Mouse (Mus musculus): Measurements from ENCODE around the gene Spice1.

The Spice1 gene

GRCm38 (mm10) chr16:44375459-44375858 is 28.5 kb downstream of the Spice1 start:
- DNase-seq (ENCODE audit: low read depth) = no peak

DNA sequence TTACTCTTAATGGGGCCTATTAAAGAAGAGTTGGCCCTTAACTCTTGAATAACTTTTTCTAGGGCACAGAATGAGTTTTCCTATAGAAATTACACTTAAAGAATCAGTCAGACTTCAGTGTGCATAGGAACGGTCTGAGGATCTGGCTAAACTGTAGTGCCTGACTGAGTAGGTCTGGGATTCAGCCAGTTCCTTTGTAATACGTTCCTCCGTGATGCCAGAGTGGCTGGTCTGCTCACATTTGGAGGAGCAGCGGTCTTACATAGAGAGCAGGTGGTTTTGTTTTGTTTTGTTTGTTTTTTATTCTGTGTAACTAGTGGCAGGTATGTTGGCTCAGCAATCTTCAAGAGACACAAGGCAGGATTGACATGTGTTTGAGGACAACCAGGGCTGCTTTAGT is 33.1 kb downstream of the Spice1 start:
- DNase-seq (ENCODE audit: low read depth) = no peak

DNA sequence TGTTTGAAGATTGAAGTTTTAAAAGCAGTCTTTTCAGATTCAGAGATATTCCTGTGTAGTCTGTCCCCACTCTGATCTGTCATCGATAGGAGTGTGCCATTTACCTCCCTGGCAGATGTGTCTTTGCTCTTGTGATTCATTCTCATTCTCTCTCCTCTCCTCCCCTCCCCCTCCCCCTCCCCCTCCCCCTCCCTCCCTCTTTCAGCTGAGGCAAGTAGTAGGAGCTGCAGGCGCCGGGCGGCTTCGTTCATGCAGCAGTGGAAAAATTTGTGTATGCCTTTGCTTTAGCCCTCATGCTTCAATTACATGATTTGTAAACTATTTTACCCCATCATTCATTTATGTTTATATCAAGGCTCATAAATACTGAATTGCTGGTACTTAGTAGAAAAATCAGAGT is 34.7 kb downstream of the Spice1 start:
- no peak for DNase-seq (ENCODE audit: low read depth)

- no peak for DNase-seq (ENCODE audit: low read depth)
These were observed 36.6 kb downstream of the Spice1 start for GRCm38 (mm10) chr16:44383549-44383948.

DNA sequence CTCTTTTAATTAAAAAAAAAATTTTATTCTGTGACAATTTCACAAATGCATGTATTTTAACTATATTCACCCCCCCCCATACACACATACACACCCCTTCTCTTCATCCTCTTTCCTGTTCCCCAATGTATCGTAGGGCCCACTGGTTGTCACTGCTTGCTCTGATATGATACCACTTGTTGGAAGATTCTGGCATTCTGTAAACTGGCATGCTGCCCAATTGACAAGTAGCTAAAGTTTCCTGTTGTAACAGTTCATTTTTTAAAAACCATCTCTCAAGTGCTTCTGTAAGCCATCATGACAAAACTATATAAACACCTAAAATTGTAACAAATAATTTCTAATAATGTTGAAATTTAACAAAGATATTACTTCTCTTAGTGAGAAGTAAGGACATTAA is 37.3 kb downstream of the Spice1 start:
- no peak for DNase-seq (ENCODE audit: low read depth)

DNA sequence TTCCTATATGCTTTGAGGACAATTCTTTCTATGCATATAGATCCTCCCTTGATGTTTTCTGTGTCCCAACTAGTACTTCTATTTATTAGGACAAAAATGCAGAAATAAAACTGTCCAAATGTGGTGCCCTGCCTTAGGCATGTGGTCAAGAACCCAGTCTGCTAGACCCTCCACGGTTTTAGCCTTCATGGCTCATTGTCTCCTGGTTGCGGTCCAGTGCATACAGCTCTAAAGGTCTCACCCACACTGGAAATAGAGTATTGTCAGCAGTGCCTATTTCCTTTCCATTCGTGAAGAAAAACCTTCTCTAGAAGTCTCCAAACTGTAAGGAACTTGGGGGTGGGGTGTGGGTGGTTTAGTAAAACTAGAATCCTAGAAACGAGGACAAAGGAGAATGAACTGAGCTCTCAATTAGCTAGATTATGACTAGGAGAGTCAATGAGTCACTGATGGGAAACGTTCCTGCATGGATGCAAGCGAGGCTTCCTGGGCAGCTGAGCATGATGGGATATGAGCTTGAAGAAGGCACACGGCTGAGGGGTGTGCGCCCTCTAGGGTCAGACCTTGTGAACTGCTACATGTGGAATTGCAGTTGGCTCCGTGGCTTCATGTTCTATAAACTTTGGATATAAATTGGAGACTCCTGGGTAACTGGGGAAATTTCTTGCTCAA is 45.1 kb downstream of the Spice1 start:
- DNase-seq (ENCODE audit: low read depth) = peak; percentile 33

DNA sequence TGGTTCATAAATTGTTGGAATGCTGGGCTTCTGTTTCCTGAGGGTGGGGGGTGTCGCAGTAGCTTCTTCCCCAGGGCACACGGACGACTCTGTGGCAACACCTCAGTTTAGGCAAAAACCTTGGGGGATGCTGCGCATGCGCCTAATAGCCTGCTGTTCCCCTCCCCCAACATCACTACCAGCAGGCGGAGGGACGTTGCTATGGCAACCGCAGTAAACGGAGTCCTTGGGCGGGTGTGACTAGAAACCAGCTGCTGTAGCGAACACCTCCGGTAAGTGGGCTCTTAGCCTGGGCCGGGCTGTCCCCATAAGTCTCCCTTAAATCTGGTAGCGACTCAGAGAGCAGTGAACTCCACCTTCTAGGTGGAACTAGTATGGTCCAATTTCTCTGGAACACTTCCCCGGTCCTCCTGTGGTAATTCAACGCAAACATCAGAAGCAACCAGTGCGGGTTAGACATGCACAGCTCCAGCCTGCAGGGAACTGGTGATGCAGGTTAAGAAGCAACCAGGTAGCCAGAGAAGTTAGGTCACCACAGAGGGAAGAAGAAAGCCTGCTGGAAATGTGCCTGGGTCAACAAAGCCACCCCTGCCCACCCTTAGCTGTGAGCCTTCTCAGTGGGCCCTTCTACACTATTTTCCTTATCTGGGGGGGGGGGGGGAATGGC is 47.8 kb downstream of the Spice1 start, which contains the start of gene Cfap44:
Gene Cfap44 (plus strand): TSS at position 220 of the 667 bp plus-strand sequence.
- peak; percentile 27 for DNase-seq (ENCODE audit: low read depth)

- no peak for DNase-seq (ENCODE audit: low read depth)
These were observed 58.0 kb downstream of the Spice1 start for GRCm38 (mm10) chr16:44404933-44405332.

DNA sequence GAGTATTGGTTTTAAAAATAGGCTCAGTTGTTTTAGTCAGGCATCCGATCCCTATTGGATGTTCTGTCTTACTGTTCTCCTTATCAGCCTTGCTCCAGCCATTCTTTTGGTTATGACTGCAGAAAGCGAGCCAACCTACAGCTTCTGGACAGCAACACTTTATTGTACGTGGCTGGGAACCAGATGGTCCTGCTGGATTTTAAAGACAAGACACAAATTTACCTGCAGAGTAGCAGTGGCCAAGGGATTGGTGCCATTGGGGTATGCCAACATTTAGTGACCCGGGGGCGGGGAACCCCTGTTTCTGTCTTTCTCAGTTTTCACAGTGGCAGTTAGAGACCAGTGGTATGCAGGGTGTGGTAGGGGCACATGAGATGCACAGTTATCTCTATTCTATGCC is 60.3 kb downstream of the Spice1 start:
- no peak for DNase-seq (ENCODE audit: low read depth)

- no peak for DNase-seq (ENCODE audit: low read depth)
These were observed 61.4 kb downstream of the Spice1 start for GRCm38 (mm10) chr16:44408290-44408689.

GRCm38 (mm10) chr16:44410176-44410575 is 63.3 kb downstream of the Spice1 start:
- no peak for DNase-seq (ENCODE audit: low read depth)

GRCm38 (mm10) chr16:44417596-44417995 is 70.7 kb downstream of the Spice1 start:
- no peak for DNase-seq (ENCODE audit: low read depth)

- no peak for DNase-seq (ENCODE audit: low read depth)
These were observed 74.8 kb downstream of the Spice1 start for GRCm38 (mm10) chr16:44421735-44422134.

DNA sequence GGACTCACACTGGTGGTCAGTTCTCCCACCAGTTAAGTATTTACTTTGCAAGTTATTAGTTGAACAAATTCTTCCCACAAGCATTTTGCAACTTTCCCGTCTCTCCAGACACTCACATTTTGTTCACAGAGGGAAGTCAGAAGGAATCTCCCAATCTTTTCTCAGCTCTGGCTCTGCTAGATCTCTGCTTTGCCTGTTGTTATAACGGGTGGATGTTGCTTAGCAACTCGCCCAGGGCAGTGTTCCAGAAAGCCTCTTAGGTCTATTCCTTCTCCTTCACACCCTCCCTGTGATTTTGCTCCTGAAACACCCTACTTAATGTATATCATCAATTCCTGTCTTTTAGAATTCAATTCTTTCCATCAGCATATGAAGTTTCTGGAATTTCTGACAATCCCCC is 76.6 kb downstream of the Spice1 start:
- no peak for DNase-seq (ENCODE audit: low read depth)

GRCm38 (mm10) chr16:44428456-44428855 is 81.5 kb downstream of the Spice1 start:
- no peak for DNase-seq (ENCODE audit: low read depth)

GRCm38 (mm10) chr16:44430021-44430420 is 83.1 kb downstream of the Spice1 start:
- DNase-seq (ENCODE audit: low read depth) = no peak

DNA sequence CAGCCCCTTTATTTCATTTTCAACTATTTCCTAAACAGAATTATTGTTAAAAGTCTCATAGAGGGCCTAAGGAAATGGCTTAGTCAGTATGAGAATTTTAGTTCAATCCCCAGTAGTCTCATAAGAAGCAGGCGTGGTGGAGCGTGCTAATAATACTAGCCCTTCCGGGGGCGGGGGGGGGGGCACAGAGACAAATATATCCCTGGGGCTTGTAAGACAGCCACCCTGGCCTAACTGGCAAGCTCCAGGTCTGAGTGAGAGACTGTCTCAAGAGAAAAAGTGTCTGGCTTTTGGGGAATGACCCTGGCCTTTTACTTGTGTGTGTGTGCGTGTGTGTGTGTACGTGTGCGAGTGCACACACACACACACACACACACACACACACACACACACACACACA is 88.0 kb downstream of the Spice1 start:
- DNase-seq (ENCODE audit: low read depth) = no peak

DNA sequence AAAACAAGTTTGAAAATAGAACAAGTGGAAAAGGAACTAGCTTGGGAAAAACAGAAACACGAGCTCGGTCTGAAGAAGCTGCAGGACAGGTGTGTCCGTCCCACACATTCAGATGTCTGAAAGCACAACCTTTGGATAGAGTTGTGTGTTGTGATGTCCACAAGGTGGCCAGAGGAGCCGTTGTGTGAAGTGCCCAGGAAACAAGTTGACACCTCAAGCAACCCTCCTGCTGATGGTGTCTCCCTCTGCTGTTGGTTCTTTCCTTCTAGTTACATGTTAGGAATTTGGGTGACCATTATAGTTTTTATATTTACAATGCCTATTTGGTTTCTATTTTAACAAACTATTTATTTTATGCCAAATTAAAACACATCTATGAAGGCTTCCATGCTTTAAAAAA is 88.6 kb downstream of the Spice1 start:
- no peak for DNase-seq (ENCODE audit: low read depth)
